Mouse (Mus musculus) naive thymus-derived CD4-positive, alpha-beta T cell, adult 2 months (primary cell): ENCODE measurements around the gene Sorbs1.

Source experiments
- DNase-seq: peaks from one replicate; pipeline ENCODE4 v3.0.0-alpha.2; 2011; ENCODE audit warnings: low read depth

Sorbs1 gene

DNA sequence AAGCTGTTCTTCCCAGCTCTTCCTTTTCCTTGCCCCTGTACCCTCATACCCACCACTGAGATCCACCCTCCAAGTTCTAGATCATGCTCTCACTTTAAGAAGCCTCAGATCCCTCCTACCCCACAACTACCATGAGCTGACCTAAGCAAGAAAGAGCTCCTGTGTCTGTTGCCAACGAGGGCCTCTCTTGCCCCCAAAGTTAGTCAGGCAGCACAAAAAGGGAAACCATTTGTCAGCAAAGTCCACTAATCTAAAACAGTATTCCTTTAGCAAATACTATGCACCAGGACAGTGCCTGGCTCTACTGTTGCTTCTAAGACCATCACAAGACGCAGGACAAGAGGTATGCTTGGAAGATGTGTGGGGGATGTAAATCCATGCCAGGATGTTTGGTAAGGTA, 106.4 kb downstream of the Sorbs1 start:
- DNase-seq, result no peak

DNA sequence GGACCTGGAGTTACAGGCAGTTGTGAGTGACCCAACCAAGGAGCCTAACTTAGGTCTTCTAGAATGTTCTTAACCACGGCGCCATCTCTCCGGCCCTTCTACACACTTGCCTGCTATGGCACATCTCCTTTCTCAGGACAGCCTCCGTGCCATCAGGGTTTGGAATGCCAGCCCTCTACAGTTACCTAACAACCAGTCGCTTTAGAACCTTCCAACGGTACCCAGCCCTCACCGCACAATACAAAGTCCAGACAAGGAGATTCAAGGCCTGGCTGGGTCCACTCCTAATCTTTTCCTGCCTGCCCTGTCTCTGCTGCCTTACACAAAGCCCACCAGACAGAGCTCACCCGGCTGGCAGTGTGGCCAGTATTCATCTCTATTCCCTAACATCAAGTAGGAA, 106.9 kb downstream of the Sorbs1 start:
- DNase-seq, result no peak

DNA sequence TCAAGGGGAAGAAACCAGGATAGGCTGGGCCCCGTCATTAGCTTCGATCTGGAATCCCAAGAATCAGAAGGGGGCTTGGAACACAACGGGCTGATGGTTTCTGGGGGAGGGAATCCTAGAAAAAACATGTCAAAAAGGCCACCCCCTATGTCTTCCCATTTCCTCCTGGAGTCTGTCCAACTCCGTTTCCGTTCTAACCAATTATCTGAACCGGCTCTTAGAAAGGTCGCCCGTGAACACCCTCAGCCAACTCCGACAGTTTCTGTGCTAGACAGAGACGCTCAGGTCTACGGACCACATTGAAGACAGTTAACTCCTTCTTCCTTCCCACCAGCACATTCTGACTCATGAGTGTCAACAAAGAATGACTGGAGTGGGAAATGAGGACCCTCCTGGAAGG, 107.8 kb downstream of the Sorbs1 start:
- no peak for DNase-seq

DNA sequence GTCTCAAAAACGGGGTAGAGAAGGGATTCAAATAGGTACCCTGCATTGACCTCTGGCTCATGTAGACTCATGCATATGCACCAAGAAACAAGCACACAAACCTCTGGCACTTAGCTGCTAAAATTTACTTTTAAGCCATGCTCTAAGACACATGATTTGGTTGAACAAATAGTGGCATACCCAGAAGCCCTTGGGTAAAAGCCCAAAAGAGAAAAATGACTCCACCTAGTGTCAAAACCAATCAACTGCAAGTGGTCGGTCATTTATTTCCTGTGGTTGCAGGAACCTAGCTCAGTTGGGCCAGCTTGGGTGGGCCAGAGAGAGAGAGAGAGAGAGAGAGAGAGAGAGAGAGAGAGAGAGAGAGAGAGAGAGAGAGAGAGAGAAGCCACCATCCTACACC, 109.0 kb downstream of the Sorbs1 start:
- peak; percentile 16 for DNase-seq

DNA sequence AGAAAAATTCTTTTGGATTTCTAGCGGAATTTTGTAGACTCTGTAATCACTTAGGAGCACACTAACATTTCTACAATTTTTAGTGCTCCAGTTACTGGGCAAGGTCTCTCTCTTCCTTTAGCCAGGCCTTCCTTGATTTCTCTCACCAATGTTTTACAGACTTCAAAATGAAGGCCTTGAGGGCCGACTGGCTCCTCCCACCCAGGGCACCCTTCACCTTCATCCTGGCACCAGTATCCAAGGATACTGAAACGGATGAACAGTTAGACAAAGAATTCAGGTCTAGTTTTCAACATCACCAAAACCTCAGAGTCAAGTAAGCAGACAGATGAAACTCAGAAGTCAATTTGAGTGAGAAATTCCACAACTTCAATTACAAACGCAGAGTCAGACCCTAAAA, 109.6 kb downstream of the Sorbs1 start:
- DNase-seq, result no peak

DNA sequence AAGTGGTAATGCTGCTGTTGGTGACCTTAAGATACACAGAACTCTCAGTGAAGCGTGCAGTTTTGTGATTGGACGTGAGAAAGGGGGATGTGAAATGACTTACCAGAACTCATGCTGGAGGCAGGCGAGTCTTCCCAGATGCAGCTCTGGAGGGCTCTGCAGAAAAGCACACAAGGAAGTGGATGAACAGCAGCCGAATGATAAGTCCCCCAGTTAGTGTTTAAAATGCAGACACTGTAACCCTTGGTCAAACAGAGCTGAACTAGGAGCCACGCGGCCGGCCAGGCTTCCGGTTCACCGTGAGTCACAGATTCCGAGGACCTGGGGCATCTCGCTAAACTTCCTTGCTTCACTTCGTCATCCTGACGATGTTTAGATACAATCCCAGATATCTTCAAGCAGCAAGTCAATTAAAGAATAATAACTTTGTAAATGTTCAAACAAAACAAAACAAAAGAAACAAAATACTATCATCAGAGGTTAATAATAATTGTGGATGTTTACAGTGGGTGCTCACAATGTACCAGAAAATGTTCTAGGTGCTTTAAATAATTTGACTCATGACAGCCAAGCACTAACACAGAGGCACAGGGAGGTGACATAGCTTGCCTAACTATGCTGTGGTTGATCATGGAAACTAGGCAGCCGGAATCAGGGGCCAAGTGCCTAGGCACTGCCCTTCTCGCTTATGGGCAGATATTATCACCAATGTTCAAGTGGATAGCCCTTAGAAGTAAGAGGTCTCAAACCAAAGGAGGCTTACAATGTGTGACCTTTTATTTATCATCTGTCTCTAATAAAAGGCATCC, 111.2 kb downstream of the Sorbs1 start:
- no peak for DNase-seq

DNA sequence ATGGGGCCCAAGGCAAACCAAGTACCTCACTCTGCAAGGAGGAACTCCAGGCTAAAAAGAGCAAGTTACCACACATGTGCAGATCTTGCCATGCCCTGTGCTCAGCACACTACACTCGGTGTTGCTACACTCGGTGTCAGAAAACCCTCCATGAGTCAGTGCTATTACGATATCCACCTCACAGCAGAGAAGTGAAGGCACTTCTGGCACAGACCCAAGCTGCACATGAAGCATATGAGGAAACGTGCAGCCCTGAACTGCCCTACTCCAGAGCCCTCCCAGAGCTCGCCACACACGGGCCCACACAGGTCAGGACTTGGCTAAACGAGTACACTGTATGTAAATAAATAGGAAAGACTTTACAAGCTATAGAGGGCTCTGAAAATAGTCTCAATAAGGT, 112.4 kb downstream of the Sorbs1 start:
- DNase-seq, result no peak

DNA sequence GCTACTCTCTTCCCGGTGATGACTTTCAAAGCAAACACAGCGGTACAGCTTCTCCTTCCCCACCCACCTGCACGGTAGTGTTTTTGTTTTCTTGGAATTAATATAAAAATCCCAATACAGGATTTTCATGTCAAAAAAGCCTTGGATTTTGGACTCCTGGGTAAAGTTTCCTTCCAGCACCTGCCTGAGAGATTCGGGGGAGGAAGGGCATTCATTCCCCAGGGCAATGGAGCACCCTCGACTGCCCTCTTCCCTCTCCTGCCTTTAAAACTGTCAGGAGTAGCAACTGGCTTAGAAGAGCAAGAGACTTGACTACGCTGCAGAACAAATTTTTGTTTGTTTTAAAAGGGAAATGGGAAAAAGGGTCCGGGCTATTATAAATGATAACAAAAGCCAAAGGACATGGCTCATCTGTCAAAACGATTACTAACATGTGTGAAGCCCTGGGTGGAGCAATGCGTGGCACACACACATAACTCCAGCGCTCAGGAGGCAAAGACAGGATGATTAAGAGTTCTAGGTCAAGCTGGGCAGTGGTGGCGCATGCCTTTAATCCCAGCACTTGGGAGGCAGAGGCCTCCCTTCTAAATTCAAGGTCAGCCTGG, 113.1 kb downstream of the Sorbs1 start:
- no peak for DNase-seq

DNA sequence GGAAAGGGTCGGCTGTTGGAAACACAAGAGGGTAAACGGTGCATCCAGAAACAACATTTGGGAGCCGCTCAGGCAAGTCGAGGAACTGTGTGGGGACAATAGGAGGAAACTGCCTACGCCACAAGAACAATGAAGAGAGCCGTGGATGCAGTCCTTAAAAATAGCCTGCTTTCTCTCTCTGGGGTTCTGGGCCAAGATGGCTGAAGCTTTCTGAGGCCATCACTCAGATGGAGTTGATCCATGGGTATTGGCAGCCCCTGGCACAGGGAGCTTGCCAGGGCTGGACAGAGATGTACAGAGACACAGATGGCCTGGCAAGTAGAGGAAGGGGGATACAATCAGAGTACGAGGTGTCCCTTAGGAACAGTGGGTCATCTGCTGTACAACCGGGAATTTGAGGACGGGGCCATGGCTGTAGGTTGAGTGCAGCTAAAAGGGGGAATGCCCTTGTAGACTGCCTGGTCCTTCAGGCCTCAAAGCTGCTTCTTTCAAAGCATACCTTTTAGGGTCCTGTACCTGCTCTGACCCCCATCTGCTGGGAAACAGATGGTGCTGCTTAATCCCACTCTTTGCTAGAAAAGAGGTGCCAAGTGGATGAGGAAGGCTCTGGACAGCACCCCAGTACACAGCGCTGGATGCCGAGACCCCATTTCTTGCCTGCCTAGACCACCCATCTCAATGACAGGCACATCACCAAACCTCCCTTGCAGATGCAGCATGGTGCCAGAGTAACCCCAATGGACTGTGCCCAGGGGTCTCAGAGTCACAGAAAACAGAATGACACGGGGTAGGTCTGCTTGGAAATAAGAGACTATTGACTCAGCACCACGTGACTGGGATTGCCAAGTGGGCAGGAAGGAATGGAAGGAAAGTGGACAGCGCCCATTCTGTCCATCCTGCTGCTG, 117.6 kb downstream of the Sorbs1 start:
- no peak for DNase-seq

DNA sequence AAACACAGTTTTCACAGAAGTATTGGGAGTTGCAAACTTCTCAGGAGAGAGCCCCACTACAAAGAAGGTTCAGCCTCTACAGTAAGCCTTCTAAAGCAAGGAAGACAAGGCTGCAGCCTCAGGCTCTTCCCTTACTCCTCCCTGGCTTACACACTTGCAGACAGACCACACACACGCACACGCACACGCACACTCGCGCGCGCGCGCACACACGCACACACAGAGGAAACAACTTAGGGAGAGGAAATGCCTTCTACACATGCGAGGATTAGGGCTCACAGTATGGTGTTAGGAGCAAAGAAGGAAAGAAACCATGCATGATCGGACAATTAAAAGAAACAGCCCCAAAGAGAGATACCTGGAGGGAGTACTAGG, 118.3 kb downstream of the Sorbs1 start:
- DNase-seq, result no peak

DNA sequence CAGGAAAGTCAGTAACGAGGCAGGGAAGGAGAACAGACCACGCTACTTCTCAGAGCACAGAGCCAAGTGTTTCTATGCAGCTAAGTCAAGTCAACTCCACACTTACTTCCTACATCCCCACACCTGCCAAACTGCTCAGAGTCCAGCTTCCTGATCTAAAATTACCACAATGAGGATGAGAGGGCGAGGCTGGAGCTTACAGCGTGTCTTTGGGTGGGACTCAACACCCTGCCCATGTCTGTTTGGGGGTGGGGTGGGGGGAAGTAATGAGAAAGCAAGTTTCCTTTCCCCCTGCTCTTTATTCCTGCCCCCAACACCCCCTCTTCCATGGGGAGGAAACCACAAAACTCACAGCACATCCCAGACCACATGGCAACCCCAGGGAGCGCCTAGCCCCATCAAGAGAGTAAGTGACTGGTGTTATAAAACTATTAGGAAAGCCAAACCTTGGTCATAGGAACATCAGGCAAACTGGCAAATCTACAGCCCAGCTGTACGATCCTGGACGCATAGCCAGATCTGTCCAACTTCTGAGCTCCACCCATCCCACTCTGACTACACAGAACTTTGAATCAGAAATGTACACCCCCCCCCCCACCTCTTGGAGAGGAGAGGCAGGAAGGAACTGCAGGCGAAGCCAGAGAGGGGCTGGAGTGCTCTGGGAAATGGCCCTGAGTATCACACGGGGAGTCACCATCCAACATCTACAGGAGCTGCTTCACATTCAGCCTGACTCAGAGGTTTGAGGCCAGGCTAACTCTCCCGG, 118.8 kb downstream of the Sorbs1 start:
- DNase-seq, result no peak

DNA sequence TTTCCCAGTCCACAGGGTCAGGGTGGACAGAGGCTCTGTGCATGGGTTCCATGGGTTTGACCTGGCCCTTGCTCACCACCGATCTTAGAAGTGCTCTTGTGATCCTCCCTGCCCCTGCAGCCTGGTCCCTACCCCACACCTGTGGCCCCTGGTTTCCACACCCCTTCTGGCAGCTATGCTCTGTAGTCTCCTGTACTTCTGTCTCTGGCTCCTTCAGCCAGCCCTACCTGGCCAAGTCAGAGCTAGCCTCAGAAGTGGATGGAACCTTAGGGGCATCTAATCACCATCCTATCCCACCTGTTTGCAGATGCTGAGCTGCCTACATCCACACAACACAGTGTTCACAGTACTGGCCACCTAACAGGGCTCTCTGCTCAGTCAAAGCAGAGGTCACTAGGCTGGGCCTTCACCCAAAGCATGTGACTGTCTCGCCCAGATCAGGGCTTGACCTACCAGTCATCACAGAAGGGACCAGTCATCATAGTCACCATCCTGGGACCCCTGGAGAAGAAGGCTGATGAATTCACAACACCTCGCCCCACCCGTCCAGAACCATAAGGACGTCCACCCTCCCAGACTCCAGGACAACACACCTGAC, 120.7 kb downstream of the Sorbs1 start:
- no peak for DNase-seq

DNA sequence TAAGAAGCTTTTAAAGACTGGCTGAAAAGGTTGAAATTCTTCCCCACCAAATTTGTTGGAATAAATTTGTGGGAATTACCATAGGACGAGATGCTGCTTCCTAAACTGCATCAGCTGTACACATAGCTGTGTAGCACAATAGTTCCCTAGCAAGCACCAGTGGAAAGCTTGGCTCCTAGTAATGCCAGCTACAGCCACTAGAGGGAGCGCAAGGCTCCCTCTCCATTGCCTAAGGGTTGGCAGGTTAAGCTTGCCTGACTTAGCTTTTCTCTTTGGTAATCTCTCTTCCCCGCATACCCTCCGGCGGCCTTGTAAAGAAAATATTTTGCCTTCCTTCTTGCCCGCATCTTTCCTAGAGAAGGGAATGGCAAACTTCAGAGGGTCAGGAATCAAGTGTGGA, 122.1 kb downstream of the Sorbs1 start:
- peak; percentile 82 for DNase-seq

DNA sequence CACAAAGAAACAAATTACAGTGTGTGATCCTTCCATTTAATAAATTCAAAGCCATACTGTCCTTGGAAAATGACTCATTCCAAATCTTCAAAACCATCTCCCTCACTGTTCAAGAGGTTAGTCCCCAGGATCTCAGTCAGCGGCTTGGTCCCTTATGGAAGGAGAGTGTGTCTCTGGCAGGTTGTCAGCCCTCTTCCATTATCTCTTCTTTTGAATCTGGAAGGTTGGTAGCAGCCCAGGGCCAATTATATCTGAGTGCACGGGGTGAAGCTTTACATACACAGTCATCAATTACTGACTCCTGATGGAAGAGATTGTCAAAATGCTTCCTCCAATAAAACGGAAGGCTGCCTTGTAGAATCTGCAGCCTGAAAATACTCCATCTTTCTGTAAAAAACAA, 126.7 kb downstream of the Sorbs1 start:
- no peak for DNase-seq

DNA sequence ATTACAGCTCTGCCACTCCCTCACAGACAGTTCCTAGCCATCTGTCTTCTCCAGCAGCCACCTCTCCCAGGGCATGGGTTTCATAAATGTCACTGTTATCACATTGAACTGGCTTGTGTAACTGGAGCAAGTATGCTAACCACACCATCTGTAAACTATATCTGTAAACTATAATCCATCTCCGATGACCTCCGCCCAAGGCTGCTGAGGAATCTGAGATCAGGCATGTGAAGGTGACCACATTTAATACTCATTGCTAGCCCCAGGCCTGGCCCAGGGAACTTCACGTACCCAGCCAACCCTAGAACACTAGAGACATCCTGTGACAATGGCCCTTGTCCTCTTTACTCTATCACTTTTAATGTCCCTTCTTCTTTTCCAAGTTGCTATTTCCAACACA, 128.2 kb downstream of the Sorbs1 start:
- no peak for DNase-seq

DNA sequence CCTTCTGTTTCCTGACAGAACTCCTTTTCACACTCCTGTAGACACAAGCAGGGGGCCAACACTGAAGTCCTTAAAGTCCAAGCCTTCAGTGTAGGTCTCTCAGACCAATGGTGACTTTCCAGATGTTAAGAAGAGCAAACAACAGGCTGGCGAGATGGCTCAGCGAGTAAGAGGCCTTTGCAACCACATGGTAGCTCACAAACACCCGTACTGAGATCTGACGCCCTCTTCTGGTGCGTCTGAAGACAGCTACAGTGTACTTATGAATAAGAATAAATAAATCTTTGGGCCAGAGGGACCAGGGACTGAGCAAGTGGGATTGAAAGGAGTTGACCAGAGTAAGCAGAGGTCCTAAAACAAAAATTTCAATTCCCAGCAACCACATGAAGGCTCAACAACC, 129.6 kb downstream of the Sorbs1 start:
- DNase-seq, result no peak

DNA sequence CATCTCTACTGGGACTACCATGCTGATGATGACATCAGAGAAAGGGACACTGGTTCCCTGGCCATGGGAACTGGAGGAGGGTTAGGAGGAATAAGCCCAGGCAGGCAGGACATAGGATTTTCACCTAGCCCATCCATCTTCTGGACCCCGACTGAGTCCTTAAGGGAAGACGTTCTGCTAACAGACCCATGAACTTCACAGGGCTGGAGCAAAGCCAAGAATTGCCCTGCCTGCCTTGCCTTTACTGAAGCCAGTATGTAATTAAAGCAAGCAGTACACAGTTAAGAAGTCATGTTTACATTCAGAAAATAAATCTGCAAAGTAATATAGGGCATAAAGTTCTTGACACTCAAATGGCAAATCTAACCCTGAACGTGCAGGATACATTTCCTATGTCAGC, 132.9 kb downstream of the Sorbs1 start:
- DNase-seq, result no peak

DNA sequence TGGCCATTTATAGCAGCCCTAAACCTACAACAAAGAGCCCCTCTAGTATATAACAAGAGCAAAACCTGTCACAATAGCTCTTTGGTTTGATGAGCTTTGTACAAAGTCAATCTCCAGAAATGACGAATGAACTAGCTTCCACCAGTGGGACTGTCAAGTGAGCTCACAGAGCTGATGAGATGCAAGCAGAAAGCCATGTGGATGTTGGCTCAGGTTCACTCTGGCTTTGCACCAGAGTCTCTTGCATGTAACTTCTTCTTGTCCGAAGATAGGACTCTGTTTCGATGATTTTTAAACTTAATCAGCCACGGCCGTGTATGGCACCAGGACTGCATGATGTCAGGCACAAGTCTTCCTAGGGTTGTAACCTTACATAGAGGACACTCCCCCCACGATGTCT, 133.6 kb downstream of the Sorbs1 start:
- DNase-seq, result no peak

DNA sequence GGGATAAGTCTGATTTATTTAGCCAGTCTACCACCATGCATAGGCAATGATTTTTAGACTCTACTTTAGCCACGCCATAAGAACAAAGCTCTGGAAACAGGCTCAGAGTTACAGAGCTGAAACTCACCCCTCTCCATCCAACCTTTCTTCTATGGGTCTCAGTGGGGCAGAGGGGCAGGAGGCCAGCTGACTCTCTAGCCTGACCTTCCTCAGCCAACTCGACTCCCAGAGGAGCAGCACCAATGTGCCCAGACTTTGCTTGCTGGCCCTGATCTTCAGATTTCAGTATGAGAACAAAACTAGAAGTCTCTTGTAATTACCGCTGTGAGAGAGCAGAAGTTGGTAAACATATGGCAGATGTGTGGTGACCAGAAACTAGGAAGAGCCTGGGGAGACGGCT, 134.5 kb downstream of the Sorbs1 start:
- no peak for DNase-seq

DNA sequence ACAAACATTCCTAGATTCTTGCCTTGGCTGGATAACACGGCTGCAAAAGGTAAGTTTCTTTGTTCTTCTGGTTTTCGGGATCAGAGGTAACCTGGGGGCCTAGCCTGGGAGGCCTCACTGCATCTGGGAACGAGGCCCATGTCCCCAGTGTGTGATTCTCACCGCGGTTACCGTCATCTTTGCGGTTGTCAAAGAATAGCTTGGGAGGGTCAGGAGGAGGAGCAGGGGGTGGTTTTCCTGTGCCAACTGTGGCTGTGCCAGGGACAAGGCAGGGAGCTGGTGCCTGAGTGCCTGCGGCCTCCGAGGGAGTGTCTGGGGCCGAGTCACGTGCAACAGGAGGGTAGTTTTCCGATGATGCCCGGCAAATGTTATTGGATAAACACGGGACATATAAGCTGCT, 135.9 kb downstream of the Sorbs1 start:
- DNase-seq, result no peak

DNA sequence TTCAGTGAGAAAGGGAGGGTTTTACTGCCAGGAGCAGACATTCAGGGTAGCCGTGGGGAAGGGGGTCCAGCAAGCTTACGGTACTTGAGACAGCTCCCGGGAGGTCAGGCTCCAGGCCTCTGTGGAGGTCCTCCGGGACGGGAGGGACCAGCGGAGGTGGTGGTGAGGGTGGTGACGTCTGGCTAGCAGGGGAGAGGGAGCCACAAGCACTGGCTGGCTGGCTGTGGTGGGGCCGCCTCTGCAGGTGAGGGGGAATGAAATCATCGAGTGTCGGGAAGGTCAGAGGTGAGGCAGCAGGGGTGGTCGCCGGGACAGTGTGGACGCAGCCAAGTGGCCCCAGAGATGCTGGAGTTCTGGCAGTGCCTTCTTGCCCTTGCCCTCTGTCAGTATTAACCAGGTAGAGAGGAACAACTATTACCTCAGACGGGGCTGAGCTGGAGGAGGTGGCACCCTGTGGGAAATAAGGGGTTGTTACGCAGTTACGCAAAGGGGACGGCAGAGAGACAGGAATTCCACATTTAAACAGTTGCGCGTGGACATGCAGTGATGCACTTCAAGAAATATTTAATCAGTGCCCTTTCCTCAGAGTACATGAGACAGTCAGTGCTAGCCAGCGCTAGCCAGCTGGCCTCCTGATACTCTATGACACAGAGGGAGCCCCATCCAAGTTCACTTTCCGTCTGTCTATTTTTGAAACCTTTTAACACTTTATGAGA, 136.9 kb downstream of the Sorbs1 start:
- no peak for DNase-seq
